Mouse (Mus musculus) A20 (cell line): ENCODE measurements around the gene Psmc2.

Experiments
- DNase-seq: peaks from one replicate; pipeline ENCODE4 v3.0.0-alpha.2; 2011; ENCODE audit warnings: low read depth, low spot score

The Psmc2 gene

DNA sequence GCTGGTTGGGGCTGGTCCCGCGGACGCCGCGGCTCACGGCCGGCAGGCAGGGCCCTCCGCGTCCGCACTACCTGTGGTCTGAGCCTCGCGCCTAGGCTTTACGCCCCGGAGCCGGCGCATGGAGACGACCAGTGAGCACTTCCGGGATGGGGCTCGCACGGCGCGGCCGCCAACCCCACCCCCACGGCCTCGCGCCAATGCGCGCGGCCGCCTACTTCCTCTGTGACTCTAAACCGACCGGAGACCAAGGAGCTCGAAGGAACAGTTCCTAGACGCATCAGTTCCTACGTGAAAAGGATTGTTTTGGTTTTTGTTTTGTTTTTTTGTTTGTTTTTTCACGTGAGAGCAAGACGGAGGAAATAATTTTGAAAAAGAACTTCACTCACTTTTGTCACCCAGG lies at the start of gene Psmc2, which contains the start of gene Dnajc2:
Gene Psmc2, plus strand, starts transcription at position 231 of the 400 bp plus-strand sequence.
Gene Dnajc2, minus strand, starts transcription at position 199 of the 400 bp plus-strand sequence.
- DNase-seq, result peak; percentile 95

DNA sequence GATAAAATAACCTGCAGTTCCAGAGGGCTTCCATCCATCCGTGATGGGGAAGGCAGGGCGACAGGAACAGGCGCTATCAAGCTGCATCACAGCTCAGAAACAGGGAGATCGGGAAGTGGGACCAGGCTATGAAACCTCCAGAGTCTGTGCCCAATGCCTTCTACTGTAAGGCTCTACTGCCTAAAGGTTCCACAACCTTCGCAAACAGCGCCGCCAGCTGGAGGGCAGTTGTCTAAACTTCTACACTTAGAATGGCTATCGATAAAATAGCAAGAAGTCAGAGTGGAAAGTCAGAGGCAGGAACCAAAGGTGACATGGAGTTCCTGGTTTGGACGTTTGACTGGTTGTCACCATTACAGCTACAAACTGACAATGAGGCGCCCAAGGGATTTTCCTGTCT lies 49.5 kb upstream of the Psmc2 start:
- peak; percentile 86 for DNase-seq

DNA sequence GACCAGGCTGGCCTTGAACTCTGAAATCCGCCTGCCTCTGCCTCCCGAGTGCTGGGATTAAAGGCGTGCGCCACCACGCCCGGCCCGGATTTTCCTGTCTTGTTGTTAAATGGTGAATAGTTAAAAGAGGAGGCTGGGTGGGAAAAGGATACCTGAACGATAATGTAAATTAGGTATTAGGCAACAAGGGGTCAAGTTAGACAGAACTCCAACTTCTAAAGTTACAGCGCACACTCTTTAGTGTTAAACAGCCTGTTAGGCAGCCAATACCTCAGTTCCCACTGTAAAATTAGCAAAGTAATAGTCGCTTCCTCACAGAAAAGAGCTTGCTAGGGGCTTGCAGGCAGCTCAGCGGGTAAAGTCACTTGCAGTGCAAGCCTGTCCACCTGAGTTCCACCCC lies 49.0 kb upstream of the Psmc2 start:
- DNase-seq, result peak; percentile 13

DNA sequence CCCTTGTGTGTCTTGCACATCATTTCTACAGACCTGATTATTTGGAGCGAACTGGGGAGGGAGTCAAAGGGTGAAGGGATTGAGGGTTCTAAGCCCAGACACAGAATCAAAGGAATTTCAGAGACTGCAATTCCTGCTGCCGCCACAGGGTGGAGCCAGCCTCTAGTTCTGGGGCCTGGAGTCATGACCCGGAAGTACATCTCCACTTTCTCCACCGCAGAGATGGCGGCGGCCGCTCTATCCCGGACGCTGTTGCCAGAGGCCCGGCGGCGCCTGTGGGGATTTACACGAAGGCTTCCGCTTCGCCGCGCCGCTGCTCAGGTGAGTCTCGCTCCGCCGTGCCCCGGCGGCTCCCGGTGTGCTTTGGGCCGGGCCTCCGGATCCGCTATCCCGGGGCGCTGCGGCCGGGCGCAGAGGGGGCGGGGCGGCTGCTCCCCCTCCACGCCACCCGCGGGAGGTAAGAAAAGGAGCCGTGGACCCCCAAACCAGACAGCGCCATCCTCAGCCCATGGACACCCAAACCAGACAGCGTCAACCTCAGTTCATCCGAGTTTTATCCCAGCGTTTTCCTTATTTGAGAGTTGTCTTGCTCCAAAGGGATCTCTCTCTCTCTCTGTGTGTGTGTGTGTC lies 48.0 kb upstream of the Psmc2 start, which contains the start of gene Pmpcb:
Gene Pmpcb, plus strand, starts transcription at position 186 of the 630 bp plus-strand sequence.
- DNase-seq, result peak; percentile 90

DNA sequence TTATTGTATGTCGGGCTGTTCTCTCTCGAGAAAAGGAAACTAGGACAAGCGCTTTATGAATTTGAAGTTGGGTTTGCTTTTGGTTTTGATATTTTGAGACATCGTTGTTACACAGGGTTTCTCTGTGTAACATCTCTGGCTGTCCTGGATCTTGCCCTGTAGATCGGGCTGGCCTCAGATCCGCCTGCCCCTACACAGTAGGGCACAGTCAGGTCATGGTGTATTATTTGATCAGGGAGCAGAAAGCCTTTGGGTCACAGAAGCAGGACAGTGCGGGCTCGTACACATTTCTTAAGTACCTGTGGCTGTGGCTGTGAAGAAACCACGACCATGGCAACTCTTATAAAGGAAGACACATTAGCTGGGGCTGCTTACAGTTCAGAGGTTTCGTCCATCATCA lies 47.5 kb upstream of the Psmc2 start:
- DNase-seq, result no peak

DNA sequence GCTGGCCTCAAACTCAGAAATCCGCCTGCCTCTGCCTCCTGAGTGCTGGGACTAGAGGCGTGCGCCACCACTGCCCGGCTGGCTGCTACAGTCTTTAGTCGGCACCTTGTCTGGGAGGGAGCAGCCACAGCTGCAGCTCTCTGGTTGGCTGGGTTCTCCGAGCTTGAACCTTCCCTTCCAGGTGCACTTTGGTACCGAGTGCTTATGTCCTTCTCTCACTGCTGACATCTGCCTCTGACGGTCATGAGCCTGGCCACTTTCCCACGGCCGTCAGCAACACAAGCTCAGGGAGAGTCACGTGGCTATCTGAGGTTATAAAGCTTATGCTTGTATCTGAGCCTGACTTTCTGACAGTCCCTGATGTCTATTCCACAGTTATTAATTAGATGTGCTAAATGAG lies 46.0 kb upstream of the Psmc2 start:
- no peak for DNase-seq

DNA sequence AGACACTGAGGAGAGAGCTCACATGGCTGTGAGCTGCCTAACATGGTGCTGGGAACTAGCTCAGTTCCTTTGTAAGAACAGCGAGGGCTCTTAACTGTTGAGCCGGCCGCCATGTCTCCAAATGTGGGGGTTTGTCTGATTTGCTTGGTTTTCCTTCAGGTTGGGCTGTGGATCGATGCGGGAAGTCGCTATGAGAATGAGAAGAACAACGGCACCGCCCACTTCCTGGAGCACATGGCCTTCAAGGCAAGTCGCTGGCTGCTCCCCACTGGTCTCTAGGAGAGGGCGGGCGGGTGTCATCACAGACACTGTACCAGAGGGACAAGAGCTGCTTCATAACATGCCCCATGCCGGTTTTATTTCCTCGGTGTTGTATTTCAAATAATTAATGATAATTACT lies 45.2 kb upstream of the Psmc2 start:
- no peak for DNase-seq

DNA sequence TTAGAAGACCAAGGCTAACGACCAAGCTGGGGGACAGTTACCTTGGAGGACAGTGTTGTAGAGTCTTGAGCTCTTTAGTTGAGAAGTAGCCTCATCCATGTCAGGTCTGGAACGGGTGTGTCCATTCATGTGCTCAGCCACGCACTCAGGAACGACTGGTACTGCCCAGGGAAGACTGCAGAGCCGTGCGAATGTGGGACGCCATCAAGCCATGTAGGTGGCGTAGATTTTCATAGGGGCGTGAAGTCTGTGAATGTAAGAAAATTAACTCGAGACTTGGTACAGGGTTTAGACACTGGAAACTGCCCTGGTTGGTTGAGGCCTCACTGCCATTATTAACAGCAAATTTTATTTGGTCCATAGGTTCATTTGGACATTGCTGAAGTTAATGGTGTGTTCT lies 41.5 kb upstream of the Psmc2 start:
- DNase-seq, result no peak

DNA sequence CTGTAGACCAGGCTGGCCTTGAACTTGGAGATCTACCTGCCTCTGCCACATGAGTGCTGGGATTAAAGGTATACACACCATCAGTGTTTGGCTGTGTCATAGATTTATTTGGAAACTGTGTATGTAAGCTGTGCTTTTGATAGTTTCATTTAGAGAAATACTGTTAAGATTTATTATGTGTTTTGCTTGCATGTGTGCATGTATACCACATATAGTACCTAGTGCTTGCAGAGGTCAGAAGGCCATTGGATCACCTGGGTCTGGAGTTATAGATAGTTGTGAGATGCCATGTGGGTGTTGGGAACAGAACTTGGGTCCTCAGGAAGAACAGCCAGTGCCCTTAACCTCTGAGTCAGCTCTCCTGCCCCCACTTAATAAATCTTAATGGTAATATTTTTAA lies 40.4 kb upstream of the Psmc2 start:
- DNase-seq, result no peak

DNA sequence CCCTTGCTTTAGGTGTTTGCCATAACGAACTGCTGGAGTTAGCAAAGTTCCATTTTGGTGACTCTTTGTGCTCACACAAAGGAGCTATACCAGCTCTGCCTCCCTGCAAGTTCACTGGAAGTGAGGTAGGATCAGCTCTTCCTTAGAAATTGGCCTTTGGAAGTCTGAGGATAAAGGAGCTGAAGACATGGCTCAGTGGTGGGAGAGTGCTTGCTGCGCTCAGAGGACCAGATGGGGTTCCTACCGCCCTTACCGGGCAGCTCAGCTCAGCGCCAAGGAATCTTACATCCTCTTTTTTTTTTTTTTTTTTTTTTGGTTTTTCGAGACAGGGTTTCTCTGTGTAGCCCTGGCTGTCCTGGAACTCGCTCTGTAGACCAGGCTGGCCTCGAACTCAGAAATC lies 39.1 kb upstream of the Psmc2 start:
- no peak for DNase-seq

DNA sequence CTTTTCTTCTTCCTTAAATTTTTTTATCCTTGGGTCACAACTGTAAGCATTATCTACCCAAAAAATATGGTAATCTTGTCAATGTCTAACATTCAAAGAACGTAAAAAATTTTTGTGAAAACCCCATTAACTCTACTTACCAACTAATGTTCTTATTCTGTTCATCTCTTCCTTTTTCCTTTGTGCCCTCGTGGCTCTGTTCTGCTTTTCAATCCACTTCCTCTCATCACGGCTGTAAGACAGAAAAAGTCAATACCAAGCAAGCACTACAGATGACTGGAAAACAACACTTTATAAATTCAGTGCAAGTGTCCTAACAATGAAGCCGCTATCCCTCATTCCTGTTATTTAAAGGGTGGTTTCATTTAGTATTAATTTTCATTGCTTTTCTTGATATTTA lies 16.6 kb upstream of the Psmc2 start:
- no peak for DNase-seq

DNA sequence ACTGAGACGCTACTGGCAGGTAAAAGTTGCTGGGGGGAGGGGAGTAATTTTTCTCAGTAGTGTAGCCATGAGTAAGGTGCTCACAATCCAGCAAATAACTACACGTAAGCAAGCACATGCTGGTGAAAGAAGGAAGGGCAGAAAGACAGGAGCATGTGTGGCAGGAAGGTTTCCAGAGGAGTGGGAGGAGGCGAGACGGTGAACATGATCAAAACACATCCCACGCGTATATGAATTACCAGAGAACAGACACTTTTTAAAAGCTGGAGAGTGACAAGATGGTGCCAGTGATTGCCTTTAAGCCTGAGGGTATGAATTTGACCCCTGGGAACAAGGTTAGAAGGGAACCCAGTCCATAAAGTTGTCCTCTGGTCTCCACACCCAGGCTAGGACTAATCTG lies 15.2 kb upstream of the Psmc2 start:
- no peak for DNase-seq

DNA sequence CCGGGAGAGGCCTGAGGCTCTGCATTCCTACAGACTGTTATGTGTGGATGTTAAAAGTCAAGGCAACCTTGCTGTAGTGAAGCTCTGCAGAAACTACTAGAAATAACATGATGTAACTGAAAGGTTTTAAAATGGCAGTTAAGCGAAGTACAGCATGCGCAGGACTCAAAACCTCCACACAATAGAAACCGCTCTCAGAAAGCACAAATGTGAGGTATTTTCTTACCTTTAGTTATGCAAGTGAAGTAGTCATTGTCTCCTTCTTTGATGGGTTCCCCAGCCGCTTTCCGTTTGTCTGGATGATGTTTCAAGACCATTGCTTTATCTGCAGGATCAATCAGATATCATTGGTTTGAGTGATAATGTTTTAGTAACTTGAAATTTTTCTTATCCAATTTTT lies 8.6 kb upstream of the Psmc2 start:
- no peak for DNase-seq

DNA sequence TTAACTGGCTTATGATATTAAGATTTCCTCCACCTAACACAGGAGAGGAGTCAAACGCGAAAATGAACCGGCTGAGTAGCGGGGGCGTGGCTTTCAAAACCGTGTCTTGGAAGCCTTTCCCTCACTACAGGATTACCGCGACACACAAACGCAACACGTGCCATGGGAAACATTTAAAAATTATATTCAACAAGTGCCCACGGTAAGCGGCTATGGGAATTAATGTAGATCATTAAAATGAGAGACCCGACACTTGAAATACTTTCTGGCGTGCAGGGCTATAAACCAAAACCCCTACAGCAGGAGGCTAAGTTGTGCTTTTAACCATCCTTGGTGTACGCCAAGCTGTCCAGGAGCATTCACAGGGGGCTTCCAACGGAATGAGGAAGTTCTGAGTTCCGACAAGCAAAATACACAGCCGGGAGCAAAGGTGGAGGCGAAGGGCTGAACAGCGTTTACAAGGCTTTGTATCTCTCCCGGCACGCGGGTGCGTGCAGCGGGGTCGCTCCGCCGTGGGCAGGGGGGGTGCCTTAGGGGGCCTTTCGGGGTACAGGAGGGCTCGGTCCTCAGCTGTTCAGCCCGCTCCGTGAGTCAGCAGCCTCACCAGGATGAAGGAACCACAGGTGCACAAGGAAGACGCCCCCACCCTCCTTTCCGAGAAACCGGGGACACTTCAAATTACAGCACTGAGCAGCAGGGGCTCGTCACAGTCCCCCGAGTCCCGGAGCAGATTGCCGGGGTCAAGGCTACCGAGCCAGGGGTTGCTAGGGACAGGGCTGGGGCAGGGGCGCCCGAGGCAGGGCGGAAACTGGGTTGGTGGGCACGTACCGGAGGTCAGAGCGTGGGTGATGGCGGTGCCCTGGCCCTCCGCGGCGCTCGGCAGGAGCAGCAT lies 676 bp upstream of the Psmc2 start:
- DNase-seq, result peak; percentile 66

DNA sequence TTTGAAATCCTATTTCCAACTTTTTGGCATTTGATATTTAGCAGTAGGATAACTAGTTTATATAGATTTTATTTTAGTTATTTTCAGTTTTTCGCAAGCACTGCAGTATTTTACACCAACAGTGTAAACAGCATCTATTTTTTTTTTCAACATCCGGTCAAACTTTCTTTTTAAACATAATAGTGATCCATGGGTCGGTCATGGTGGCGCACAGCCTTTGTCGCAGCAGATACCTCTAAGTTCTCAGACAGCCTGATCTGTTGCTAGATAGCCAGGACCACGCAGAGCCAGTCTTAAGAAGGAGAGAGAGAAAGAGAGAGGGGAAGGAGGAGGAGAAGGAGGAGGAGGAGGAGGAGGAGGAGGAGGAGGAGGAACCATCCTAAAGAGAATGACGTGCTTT lies 693 bp downstream of the Psmc2 start:
- DNase-seq, result peak; percentile 79

DNA sequence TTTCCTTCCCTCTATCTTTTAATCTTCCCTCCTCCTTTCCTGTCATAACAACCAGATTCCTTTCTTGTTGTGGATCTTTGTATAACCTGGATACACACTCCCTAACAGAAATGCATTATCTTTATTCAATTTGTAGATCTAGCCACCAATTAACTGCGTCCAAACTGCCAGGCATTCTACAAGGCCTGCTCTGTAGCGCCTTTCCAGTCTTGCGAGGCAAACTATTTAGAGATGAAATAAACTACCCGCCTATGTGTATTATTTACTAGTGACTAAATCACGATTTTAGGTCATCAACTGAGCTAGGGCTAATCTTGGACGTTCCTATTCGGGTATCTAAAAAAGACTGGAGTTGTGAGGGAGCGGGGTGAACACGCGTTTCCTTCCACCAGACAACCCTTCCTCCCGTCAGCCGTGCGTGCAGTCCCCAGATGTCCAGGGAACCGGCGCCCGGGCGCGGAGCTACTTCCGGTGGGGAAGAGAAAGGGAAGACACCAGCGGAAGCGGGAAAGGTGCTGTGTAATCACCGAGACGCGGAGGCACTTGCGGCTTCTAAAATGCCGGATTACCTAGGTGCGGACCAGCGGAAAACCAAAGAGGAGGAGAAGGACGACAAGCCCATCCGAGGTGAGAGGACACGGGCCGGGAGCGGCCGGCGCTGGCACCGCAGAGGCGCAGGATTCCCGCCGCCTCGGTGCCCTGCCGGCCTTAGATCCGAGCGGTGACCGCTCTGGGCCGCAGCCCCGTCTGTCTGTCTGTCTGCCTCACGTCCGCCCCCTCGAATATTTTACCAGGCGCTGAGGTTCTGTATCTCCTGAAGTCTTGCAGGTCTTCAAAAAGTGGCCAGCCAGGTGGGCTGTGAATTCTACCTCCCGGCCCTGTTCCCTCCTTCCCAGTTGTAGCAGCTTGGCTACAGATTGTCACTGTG lies 1.4 kb downstream of the Psmc2 start:
- DNase-seq, result peak; percentile 97

DNA sequence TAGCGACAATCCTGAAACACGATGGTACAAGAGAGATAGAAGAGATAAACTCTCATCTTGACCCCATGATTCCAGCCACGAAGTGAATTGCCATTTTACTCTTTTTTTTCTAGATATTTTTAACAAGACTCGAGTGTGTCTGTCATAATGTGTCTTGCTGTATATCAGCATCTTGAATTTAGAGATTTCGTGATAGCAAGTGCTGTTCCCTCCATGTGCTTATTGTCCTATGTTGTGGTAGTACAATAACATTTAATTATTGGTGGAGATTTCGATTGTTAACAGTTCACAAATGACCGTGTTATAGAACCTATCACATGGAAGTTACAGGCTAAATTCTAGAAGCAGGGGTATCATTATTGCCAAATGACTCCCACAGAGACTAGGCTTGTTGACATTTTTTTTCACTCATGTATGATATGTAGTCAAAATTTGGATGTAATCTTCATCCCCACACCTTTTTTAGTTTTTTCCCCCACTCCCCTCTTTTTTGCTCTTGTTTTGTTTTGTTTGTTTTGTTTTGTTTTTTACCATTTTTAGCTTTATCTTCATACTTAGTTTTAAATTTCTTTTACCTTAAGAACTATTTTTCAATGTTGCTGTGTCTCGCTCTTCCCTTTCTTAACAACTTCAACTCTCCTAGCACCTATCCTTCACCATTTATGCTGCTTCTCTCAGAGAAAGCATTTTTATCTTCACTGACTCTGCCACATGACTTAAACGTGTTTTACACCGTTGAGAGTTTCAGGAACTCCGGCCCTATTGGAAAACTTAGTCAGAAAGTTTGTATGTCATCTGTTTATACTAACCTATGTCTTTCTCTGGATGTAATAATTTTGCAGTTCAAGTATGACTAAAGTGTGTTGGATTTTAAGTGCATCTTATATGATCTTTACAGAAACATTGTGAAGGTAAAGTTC lies 2.4 kb downstream of the Psmc2 start:
- DNase-seq, result no peak

DNA sequence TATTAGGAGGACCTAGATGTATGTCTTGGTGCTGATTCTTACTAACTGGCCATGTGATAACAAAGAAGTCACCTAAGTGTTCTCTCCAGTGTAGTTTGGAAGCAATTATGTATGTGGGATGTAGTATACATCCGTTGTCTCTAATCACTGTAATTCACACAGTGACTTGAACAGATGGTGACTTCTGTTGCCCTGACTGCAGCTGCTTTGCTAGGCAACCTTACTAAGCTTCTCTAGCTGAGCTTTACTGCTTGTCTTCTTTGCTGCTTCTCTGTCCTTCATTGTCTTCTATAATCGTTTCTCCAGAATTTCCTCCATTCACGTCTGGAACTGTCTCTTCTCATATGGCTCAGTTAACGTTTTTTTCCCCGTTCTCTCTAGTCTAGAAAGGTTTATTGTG lies 4.0 kb downstream of the Psmc2 start:
- DNase-seq, result no peak

DNA sequence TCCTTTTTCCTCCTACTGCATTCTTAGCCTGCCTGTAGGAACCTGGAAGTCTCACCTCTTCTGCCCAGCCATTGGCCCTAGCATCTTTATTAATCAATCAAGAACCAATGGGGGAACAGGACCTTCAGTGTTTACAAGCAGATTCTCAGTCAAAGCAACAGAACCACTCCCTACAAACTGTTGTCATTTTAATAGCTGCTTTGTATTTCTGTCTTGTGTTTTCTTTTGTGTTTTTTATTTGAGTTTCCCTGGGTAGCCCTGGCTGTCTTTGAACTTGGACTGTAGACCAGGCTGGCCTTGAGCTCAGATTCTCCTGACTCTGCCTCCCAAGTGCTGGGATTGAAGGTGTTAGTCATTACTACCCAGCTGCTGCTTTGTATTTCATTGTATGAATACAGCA lies 7.1 kb downstream of the Psmc2 start:
- no peak for DNase-seq

DNA sequence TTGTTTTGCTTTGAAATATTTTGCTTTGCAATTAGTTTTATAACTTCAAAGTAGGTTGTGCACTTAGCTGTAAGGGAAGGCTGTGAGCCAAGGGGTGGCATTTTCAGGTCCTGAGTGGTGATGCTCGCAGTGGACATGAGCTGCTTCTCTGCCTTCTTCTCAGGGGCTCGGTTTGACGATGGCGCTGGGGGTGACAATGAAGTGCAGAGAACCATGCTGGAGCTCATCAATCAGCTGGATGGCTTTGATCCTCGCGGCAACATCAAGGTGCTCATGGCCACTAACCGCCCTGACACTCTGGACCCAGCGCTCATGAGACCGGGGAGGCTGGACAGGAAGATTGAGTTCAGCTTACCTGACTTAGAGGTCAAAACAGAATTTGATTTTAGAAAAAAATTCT lies 17.8 kb downstream of the Psmc2 start:
- no peak for DNase-seq

DNA sequence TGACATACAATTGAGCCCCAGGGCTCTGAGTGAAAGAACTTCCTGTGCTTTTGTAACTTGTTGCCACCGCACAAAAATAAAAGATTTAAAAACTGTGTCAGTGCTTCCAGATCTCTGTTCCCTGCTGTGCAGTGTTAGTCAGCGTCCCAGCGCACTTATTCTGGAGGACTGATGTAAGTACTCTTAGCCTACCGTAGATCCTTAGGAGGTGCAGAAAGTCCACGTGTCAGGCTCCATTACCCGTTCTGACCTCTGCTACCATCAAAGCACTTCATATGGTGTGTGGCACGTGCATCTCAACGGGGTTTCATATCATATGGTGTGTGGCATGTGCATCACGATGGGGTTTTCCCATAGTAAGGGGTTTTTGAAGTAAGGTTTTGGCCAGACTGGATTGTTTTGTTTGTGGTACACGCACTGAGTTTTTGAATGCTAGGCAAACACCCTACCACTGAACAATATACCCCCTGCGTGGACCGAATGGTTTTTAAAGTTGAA lies 18.7 kb downstream of the Psmc2 start:
- no peak for DNase-seq
